Comparison of ENCODE assay signal across 10 mouse cellular contexts in genomic region chr13:35785330-35785939, GRCm38 (mm10).
"Had no signal": no experiment of that assay in that cellular context is flagged by ENCODE, and none has a peak within 500 bp of the region (broad histone marks: within the 10 kb centered on the region; RNA-seq: fewer than 3 reads in every experiment).

No protein-coding gene starts in this region.

- H3K9me3 ChIP-seq: limb, embryonic 13.5 days; midbrain, embryonic 13.5 days had no signal

- H3K36me3 ChIP-seq: limb, embryonic 13.5 days; midbrain, embryonic 13.5 days had no signal

- H3K4me3 ChIP-seq: limb, embryonic 13.5 days; midbrain, embryonic 13.5 days had no signal

- H3K27ac ChIP-seq: limb, embryonic 13.5 days; midbrain, embryonic 13.5 days had no signal

- H3K27me3 ChIP-seq: limb, embryonic 13.5 days; midbrain, embryonic 13.5 days had no signal

- ATAC-seq: intestine, embryonic 16.5 days; lung, postnatal 0 days; midbrain, embryonic 13.5 days had no signal

- DNase-seq: kidney, adult 2 months; left cerebral cortex, postnatal 4 days; lung, adult 2 months; lung, postnatal 36 days; thymus, adult 18-20 months; thymus, postnatal 14 days had no signal

- H3K9ac ChIP-seq: limb, embryonic 13.5 days; midbrain, embryonic 13.5 days had no signal

- H3K4me2 ChIP-seq: limb, embryonic 13.5 days; midbrain, embryonic 13.5 days had no signal
